Comparison of ENCODE assay signal across 17 mouse cellular contexts in the genomic region with DNA sequence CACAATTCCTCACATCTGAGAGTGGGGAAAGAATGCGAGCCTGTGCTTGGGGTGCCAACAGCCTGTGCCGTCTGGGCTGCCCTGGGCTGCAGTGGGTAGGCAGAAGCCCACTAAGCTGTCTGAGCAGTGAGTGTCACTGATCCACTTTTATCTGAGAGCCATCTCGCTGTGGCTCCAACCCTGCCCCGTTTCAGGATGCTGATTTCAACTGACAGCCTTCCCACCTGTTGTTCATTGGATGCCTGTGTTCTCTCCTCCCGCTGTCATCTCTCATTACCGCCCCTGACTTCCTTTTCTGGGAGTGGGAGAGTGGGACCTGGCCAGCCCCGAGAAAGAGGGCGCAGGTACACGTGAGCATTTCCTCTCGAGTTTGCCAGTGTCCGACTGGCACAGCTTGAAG.
"Had no signal": no experiment of that assay in that cellular context is flagged by ENCODE, and none has a peak within 500 bp of the region (broad histone marks: within the 10 kb centered on the region; RNA-seq: fewer than 3 reads in every experiment).

No protein-coding gene starts in this region.

- H3K4me3 ChIP-seq: midbrain, embryonic 13.5 days; myocyte; neural tube, embryonic 13.5 days; neural tube, embryonic 15.5 days had no signal

- H3K27me3 ChIP-seq: midbrain, embryonic 13.5 days; neural tube, embryonic 15.5 days had no signal

- H3K4me2 ChIP-seq: lung, embryonic 14.5 days; midbrain, embryonic 11.5 days; midbrain, embryonic 13.5 days; neural tube, embryonic 13.5 days; neural tube, embryonic 15.5 days had no signal

- H3K27ac ChIP-seq: midbrain, embryonic 13.5 days; neural tube, embryonic 13.5 days; neural tube, embryonic 15.5 days had no signal

- ATAC-seq: midbrain, embryonic 13.5 days; midbrain, embryonic 16.5 days had no signal

- H3K9me3 ChIP-seq: midbrain, embryonic 13.5 days; neural tube, embryonic 13.5 days; neural tube, embryonic 15.5 days had no signal

- H3K4me1 ChIP-seq: midbrain, embryonic 13.5 days had no signal

- H3K9ac ChIP-seq: lung, embryonic 14.5 days; midbrain, embryonic 13.5 days; neural tube, embryonic 13.5 days; neural tube, embryonic 15.5 days had no signal

- DNase-seq: lung, adult 18-20 months; lung, embryonic 14.5 days; lung, postnatal 10 days; lung, postnatal 4 days; right cerebral cortex, adult 18-20 months; right cerebral cortex, postnatal 25 days; right cerebral cortex, postnatal 4 days; spleen, adult 18-20 months; thymus, adult 18-20 months; thymus, postnatal 14 days; thymus, postnatal 36 days had no signal

- H3K36me3 ChIP-seq: midbrain, embryonic 13.5 days; neural tube, embryonic 13.5 days; neural tube, embryonic 15.5 days had no signal
